Mouse (Mus musculus): ENCODE measurements around the gene Mcidas.

DNA sequence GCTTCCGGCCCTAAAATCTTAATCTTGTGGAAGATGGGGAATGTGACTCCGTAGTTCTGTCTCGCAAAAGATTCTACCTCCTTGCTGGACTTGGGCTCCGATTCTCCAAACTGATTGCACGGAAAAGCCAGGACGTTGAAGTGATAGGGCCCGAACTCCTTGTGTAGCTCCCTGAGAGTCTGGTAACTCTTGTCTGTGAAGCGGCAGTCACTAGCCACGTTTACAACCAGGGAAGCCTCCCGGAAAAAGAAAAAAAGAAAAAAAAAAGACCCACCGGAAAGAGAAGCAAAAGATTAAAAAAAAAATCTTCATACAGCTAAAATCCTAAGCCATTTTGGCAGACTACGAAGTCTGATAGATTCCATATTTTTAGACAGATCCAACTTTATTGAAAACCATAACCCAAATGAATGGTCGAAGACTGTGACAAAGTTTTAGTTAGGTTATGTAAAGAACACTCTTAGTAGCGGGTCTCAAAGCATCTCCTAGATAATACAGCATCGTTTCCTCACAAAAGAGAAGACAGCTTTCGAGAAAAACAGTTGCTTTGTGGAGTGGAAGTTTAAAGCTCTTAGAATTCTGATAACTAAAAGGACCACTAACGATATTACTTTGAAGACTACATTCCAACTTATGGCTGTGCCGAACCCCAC is 51.9 kb downstream of the Mcidas start:
- no peak for TF ChIP-seq POLR2A (IDR thresholded peaks at IDR 0.05; ENCODE audit: insufficient read length, low read depth)
- TF ChIP-seq POLR2AphosphoS2 (IDR thresholded peaks at IDR 0.05; ENCODE audit: insufficient read length, low read depth): no peak
- no peak for TF ChIP-seq MYOG (IDR thresholded peaks at IDR 0.05; ENCODE audit: control insufficient read depth in 1 of 3, insufficient read depth in 1 of 3, insufficient read length in 2 of 3, low read depth in 2 of 3)
- no peak for TF ChIP-seq USF1 (IDR thresholded peaks at IDR 0.05; ENCODE audit: low read depth)
- no peak for TF ChIP-seq TCF3 (IDR thresholded peaks at IDR 0.05; ENCODE audit: insufficient read length, low read depth)
- no peak for TF ChIP-seq MYOD1 (IDR thresholded peaks at IDR 0.05; ENCODE audit: control insufficient read depth in 1 of 3, insufficient read length in 2 of 3, low read depth in 2 of 3)
- no peak for TF ChIP-seq MAX (IDR thresholded peaks at IDR 0.05; ENCODE audit: low read depth)
- TF ChIP-seq E2F4 (IDR thresholded peaks at IDR 0.05; ENCODE audit: insufficient read depth): no peak
- TF ChIP-seq TCF12 (IDR thresholded peaks at IDR 0.05; ENCODE audit: insufficient read depth, poor library complexity, severe bottlenecking): no peak
- no peak for TF ChIP-seq CEBPB (IDR thresholded peaks at IDR 0.05; ENCODE audit: insufficient read depth, poor library complexity, severe bottlenecking)
- TF ChIP-seq SRF (IDR thresholded peaks at IDR 0.05; ENCODE audit: control insufficient read depth, insufficient read length, low read depth): no peak
- TF ChIP-seq REST (IDR thresholded peaks at IDR 0.05; ENCODE audit: insufficient read depth, insufficient read length): no peak

All from myocyte (in vitro differentiated cells).